Mouse (Mus musculus): Measurements from ENCODE around the gene Bod1. TPM values are rescaled to one million over a fixed set of nuclear protein-coding genes. Genes with fewer than 3 reads are reported as not detected.

Gene Bod1
- polyA plus RNA-seq, 1 experiment from 2014 or later: 13.7 TPM

GRCm38 (mm10) chr11:31647268-31647667, 24.4 kb downstream of the Bod1 start:
- 91% methylated on average over 9 of the region's 10 CpGs for WGBS (ENCODE audit: missing documents)

DNA sequence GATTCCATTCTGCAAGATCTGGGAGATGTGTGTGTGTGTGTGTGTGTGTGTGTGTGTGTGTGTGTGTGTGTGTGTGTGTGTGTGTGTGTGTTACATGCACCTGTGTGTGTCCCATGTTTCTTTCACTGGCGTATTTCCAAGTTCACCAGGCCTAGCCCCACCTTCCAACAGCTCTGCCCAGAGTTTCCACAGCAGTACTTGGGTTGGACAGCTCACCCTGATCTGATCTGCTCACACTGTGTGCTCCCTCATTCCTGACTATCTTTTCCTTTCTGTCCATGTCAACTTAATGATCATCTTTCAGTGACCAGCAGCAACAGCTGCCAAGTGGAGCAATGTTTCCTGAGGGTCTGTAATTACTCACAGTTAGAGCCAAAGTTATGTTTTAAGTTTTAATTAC, 25.1 kb downstream of the Bod1 start:
- H3K79me2 ChIP-seq (ENCODE audit: inconsistent target): no peaks in the 10 kb centered on the region
- H3K4me3 ChIP-seq (ENCODE audit: inconsistent target): no peak overlapping the region
- no peak overlapping the region for H3K27ac ChIP-seq
- WGBS (ENCODE audit: missing documents): 67% methylated on average over 1 of the region's 1 CpGs
- no peaks in the 10 kb centered on the region for H3K36me3 ChIP-seq (ENCODE audit: inconsistent target)

More at GRCm38 (mm10) chr11:31647268-31647667, 24.4 kb downstream of the Bod1 start:
- H3K36me3 ChIP-seq (ENCODE audit: inconsistent target): no peaks in the 10 kb centered on the region
- H3K4me3 ChIP-seq (ENCODE audit: inconsistent target): no peak overlapping the region
- H3K27ac ChIP-seq: no peak overlapping the region
- H3K79me2 ChIP-seq (ENCODE audit: inconsistent target): no peaks in the 10 kb centered on the region

- H3K27ac ChIP-seq: no peak overlapping the region
- no peak overlapping the region for H3K4me3 ChIP-seq (ENCODE audit: inconsistent target)
- WGBS (ENCODE audit: missing documents): 86% methylated on average over 6 of the region's 6 CpGs
- no peaks in the 10 kb centered on the region for H3K79me2 ChIP-seq (ENCODE audit: inconsistent target)
- H3K36me3 ChIP-seq (ENCODE audit: inconsistent target): no peaks in the 10 kb centered on the region
Measured at GRCm38 (mm10) chr11:31643120-31643519, 28.6 kb downstream of the Bod1 start.

GRCm38 (mm10) chr11:31641066-31641810, 30.4 kb downstream of the Bod1 start:
- no peaks in the 10 kb centered on the region for H3K36me3 ChIP-seq (ENCODE audit: inconsistent target)
- no peak overlapping the region for H3K4me3 ChIP-seq (ENCODE audit: inconsistent target)
- 52% methylated on average over 3 of the region's 3 CpGs for WGBS (ENCODE audit: missing documents)
- H3K27ac ChIP-seq: no peak overlapping the region
- H3K79me2 ChIP-seq (ENCODE audit: inconsistent target): no peaks in the 10 kb centered on the region

DNA sequence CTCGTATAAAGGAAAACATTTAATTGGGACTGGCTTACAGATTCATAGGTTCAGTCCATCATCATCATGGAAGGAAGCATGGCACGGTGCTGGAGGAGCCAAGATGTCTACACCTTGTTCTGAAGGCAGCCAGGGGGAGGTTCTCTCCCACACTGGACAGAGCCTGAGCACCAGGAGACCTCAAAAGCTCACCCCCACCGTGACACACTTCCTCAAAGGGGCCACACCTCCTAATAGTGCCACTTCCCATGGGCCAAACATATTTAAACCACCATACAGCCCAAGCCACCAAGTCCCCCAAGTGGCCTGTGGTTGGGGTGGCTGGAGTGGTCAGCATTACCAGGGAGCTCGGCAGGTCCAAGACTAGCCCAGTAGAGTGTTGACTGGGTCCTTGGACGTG, 31.5 kb downstream of the Bod1 start:
- 55% methylated on average over 5 of the region's 5 CpGs for WGBS (ENCODE audit: missing documents)
- Histone ChIP-seq H3K79me2 (ENCODE audit: inconsistent target) (no peaks in the 10 kb centered on the region), H3K4me3 (ENCODE audit: inconsistent target) (no peak overlapping the region), H3K36me3 (ENCODE audit: inconsistent target) (no peaks in the 10 kb centered on the region), H3K27ac (no peak overlapping the region)

DNA sequence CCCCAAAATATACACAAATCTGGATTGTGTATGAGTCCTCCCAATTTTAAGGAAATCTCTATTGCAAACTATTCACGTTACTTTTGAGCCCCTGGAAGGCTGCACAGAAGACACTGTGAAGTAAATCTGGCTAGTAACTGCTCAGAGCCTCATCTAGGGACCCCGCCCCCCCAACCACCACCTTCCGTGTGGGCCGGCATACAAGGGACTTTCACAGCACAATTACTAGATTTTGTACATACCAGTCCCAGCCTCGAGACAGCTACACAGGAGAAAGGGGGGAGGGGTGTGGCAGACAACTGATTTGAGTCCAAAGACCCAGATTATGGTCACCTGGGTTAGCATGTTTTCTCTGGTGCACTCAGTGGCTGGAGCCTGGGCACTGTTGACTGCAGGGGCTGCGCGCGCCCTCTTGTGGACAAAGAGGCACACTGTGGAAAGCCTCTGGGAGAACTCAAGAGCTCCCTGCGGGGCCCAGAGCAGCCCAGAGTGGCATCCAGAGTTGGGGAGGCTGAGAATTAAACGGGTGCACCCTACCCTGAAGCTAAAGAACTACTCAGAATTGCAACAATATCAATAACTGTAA, 33.8 kb downstream of the Bod1 start:
- Histone ChIP-seq H3K79me2 (ENCODE audit: inconsistent target) (no peaks in the 10 kb centered on the region), H3K27ac (no peak overlapping the region), H3K4me3 (ENCODE audit: inconsistent target) (no peak overlapping the region), H3K36me3 (ENCODE audit: inconsistent target) (no peaks in the 10 kb centered on the region)
- WGBS (ENCODE audit: missing documents): 35% methylated on average over 10 of the region's 10 CpGs

DNA sequence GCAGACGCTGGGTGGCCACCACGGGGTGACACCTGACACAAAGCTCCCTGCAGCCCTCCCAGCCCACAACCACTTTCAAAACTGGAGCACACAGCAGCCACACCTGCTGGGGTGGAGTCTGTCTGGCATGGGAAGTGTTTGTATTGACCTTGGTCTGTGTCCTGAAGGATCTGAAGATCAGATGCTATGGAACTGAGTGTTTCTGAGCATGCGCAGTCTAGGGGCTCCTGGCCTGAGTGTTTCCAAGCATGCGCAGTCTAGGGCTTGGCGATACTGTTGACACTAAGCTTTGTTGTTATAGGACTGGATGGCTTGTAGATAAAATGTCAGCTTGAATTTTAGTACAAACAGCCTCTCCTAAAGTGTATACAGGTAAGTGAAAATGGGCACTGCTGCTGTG, 43.0 kb downstream of the Bod1 start:
- WGBS (ENCODE audit: missing documents): 79% methylated on average over 5 of the region's 5 CpGs
- no peaks in the 10 kb centered on the region for H3K79me2 ChIP-seq (ENCODE audit: inconsistent target)
- H3K36me3 ChIP-seq (ENCODE audit: inconsistent target): no peaks in the 10 kb centered on the region
- no peak overlapping the region for H3K4me3 ChIP-seq (ENCODE audit: inconsistent target)
- H3K27ac ChIP-seq: no peak overlapping the region

- no peaks in the 10 kb centered on the region for H3K36me3 ChIP-seq (ENCODE audit: inconsistent target)
- H3K4me3 ChIP-seq (ENCODE audit: inconsistent target): no peak overlapping the region
- H3K27ac ChIP-seq: no peak overlapping the region
- no peaks in the 10 kb centered on the region for H3K79me2 ChIP-seq (ENCODE audit: inconsistent target)
- 63% methylated on average over 2 of the region's 2 CpGs for WGBS (ENCODE audit: missing documents)
Measured at GRCm38 (mm10) chr11:31620796-31621195, 50.9 kb downstream of the Bod1 start.

DNA sequence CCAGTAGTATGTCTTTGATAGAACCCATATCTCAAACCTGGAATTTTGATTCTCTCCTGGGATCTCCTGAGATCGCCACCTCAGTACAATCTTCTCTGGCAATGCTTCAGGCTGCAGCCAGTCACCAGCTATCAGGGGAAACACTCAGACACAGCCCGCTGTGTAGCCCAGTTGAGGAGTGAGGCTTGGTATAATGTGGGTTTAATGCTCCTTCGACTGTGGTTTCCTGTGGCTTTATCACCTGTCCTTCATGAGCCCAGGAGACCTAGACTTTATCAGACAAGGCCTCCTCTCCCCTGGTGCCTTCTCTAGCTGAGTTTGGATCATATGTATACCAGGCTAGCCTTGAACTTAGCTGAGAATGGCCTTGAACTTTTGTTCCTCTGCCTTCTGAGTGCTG, 53.9 kb downstream of the Bod1 start:
- WGBS (ENCODE audit: missing documents): 19% methylated on average over 3 of the region's 3 CpGs
- Histone ChIP-seq H3K4me3 (ENCODE audit: inconsistent target) (no peak overlapping the region), H3K27ac (no peak overlapping the region)

DNA sequence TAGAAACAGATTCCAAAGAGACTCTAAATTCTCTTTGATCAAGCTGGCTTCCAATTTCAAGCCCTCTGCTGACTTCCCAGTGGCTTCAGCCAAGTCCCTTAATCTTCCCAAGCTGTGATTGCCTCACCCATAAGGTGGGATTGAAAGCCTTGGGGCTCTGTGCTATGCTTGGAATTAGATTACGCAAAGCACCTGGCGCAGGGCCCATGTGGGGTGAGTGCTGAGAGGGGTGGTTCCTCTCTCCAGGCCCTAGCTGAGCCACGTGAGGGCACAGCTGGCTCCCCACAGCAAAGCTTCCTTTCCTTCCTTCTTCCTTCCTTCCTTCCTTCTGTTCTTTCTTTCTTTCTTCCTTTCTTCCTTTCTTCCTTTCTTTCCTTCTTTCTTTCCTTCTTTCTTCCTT, 54.4 kb downstream of the Bod1 start:
- Histone ChIP-seq H3K36me3 (ENCODE audit: inconsistent target) (no peaks in the 10 kb centered on the region), H3K4me3 (ENCODE audit: inconsistent target) (no peak overlapping the region), H3K79me2 (ENCODE audit: inconsistent target) (no peaks in the 10 kb centered on the region), H3K27ac (no peak overlapping the region)
- 34% methylated on average over 3 of the region's 3 CpGs for WGBS (ENCODE audit: missing documents)

More for the DNA sequence above, 53.9 kb downstream of the Bod1 start:
- no peaks in the 10 kb centered on the region for H3K79me2 ChIP-seq (ENCODE audit: inconsistent target)
- no peaks in the 10 kb centered on the region for H3K36me3 ChIP-seq (ENCODE audit: inconsistent target)

DNA sequence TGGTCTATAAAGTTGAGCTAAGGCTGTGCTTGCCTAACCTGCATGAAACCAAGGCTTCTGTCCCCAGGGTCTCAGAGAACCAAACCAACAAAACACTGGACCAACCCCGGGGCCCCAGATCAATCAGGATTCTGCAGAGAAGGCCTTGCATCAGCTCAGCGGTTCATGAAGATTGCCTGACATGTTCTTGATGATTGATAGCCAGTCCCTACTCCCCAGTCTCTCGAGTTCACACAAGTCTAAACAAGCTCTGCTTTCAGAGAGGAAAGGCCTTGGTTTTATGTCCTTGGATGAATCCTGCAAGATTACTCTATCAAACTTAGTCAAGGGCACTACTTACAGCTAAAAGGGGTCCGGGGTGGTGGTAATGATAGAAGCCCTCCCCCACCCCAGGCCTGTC, 55.0 kb downstream of the Bod1 start:
- H3K27ac ChIP-seq: no peak overlapping the region
- no peaks in the 10 kb centered on the region for H3K79me2 ChIP-seq (ENCODE audit: inconsistent target)
- WGBS (ENCODE audit: missing documents): 73% methylated on average over 4 of the region's 4 CpGs
- H3K36me3 ChIP-seq (ENCODE audit: inconsistent target): no peaks in the 10 kb centered on the region
- no peak overlapping the region for H3K4me3 ChIP-seq (ENCODE audit: inconsistent target)

Other genes with a start within 250 kb of the Bod1 start
- 64.0 to 87.9 TPM (median 68.8 TPM) in 3 replicates for gene Cpeb4, start 200.3 kb upstream of the Bod1 start, polyA plus RNA-seq (2018)